Mouse (Mus musculus) forebrain, embryonic 13.5 days (tissue): ENCODE results near the gene Ngp. TPM values are rescaled to one million over a fixed set of nuclear protein-coding genes. Genes with fewer than 3 reads are reported as not detected.
"Not testable (repeated sequence)": the region's sequence is repeated elsewhere in the genome, so short reads cannot be mapped to it uniquely, and the experiment has no call there.

Experiments
- ATAC-seq: fragments of 200-750 bp; cut with Nextera tagmentation; 2 replicates; pipeline ENCODE4 v1.8.0; 2017
- H3K27ac ChIP-seq: fragments of 300-500 bp; sonication (generic); 2 replicates; pipeline ENCODE4 v1.5.1; 2015; ENCODE audit warnings: inconsistent platforms, mild to moderate bottlenecking, moderate library complexity
- H3K27me3 ChIP-seq: fragments of 300-500 bp; sonication (generic); 2 replicates; pipeline ENCODE4 v1.6.1; 2015; ENCODE audit warnings: mild to moderate bottlenecking, inconsistent platforms
- H3K36me3 ChIP-seq: fragments of 300-500 bp; sonication (generic); 2 replicates; pipeline ENCODE4 v1.6.1; 2015; ENCODE audit warnings: mild to moderate bottlenecking, inconsistent platforms; ENCODE audit not compliant: poor library complexity, severe bottlenecking
- H3K4me1 ChIP-seq: fragments of 300-500 bp; sonication (generic); 2 replicates; pipeline ENCODE4 v1.6.1; 2015; ENCODE audit warnings: inconsistent platforms
- H3K4me2 ChIP-seq: fragments of 300-500 bp; sonication (generic); 2 replicates; pipeline ENCODE4 v1.6.1; 2015; ENCODE audit warnings: inconsistent platforms, mild to moderate bottlenecking, moderate library complexity
- H3K4me3 ChIP-seq: fragments of 300-500 bp; sonication (generic); 2 replicates; pipeline ENCODE4 v1.5.1; 2015; ENCODE audit warnings: mild to moderate bottlenecking, inconsistent platforms
- H3K9ac ChIP-seq: fragments of 300-500 bp; sonication (generic); 2 replicates; pipeline ENCODE4 v1.6.1; 2015; ENCODE audit warnings: mild to moderate bottlenecking, inconsistent platforms
- H3K9me3 ChIP-seq: fragments of 300-500 bp; sonication (generic); replicated peaks from 2 replicates; pipeline ENCODE4 v1.6.1; 2016; ENCODE audit warnings: inconsistent platforms
- WGBS: fragments of 180-500 bp; shearing (Covaris S2); methylation state at CpG from one replicate; pipeline ENCODE4 v1.1.7; 2015; 5-methylcytosine and 5-hydroxymethylcytosine counted together
- polyA plus RNA-seq: library from polyadenylated mRNA; unstranded; fragments of >200 nt; fragmentation: Nextera tagmentation; extraction: Ambion mirVana; gene quantifications from 2 replicates; pipeline ENCODE4 v1.2.1, GENCODE M21; 2015

Gene Ngp
- polyA plus RNA-seq, 1 experiment from 2014 or later = 0.22 TPM

GRCm38 (mm10) chr9:110402731-110403130, 16.8 kb upstream of the Ngp start:
- Histone ChIP-seq H3K27ac (no peak overlapping the region), H3K4me3 (no peak overlapping the region), H3K9me3 (no peaks in the 10 kb centered on the region), H3K9ac (no peak overlapping the region), H3K27me3 (no peaks in the 10 kb centered on the region), H3K4me1 (peaks cover 9% of the 10 kb centered on the region), H3K36me3 (peaks cover 11% of the 10 kb centered on the region), H3K4me2 (no peak overlapping the region)
- 91% methylated on average over 2 of the region's 2 CpGs for WGBS
- no peak for ATAC-seq

- WGBS = 84% methylated on average over 4 of the region's 4 CpGs
- not testable (repeated sequence) for H3K4me1 ChIP-seq, ATAC-seq
Measured at GRCm38 (mm10) chr9:110403240-110403639, 16.3 kb upstream of the Ngp start.

GRCm38 (mm10) chr9:110407311-110408098, 12.0 kb upstream of the Ngp start:
- Histone ChIP-seq H3K9me3 (no peaks in the 10 kb centered on the region), H3K27ac (peak overlapping the region; percentile 63), H3K9ac (peak overlapping the region; percentile 90), H3K4me1 (peaks cover 18% of the 10 kb centered on the region), H3K27me3 (no peaks in the 10 kb centered on the region), H3K36me3 (peaks cover 3% of the 10 kb centered on the region; the same call in 1 of the 2 replicates), H3K4me3 (peak overlapping the region; percentile 78), H3K4me2 (peak overlapping the region; percentile 85)
- peak; percentile 60; the same call in 1 of the 2 replicates for ATAC-seq
- 2% methylated on average over 41 of the region's 41 CpGs for WGBS

More at GRCm38 (mm10) chr9:110403240-110403639, 16.3 kb upstream of the Ngp start:
- not testable (repeated sequence) for H3K4me3 ChIP-seq, H3K27me3 ChIP-seq, H3K36me3 ChIP-seq, H3K4me2 ChIP-seq, H3K27ac ChIP-seq, H3K9me3 ChIP-seq, H3K9ac ChIP-seq

GRCm38 (mm10) chr9:110408099-110408773, 11.3 kb upstream of the Ngp start, which contains the start of gene Ptpn23:
Gene Ptpn23 (minus strand): TSS chr9:110408213.
- Histone ChIP-seq H3K4me3 (peak within 1 kb of the TSS; percentile 78), H3K4me2 (peak within 1 kb of the TSS; percentile 85), H3K27me3 (no peaks in the 10 kb centered on the region), H3K9ac (peak within 1 kb of the TSS; percentile 90), H3K9me3 (no peaks in the 10 kb centered on the region), H3K4me1 (peaks cover 18% of the 10 kb centered on the region), H3K27ac (peak within 1 kb of the TSS; percentile 76), H3K36me3 (peaks cover 3% of the 10 kb centered on the region; the same call in 1 of the 2 replicates)
- WGBS = under 1% methylated on average over 39 of the region's 39 CpGs
- peak; percentile 95 for ATAC-seq

- Histone ChIP-seq H3K4me2 (no peak overlapping the region), H3K27ac (no peak overlapping the region), H3K36me3 (no peaks in the 10 kb centered on the region), H3K9me3 (no peaks in the 10 kb centered on the region), H3K9ac (no peak overlapping the region), H3K4me1 (peaks cover 18% of the 10 kb centered on the region), H3K27me3 (no peaks in the 10 kb centered on the region), H3K4me3 (no peak overlapping the region)
- WGBS = 41% methylated on average over 6 of the region's 6 CpGs
- ATAC-seq = no peak
Measured at GRCm38 (mm10) chr9:110410908-110411887, 8.3 kb upstream of the Ngp start.

GRCm38 (mm10) chr9:110412926-110413325, 6.6 kb upstream of the Ngp start:
- Histone ChIP-seq H3K27ac (no peak overlapping the region), H3K4me1 (peaks cover 8% of the 10 kb centered on the region; the same call in 1 of the 2 replicates), H3K9ac (no peak overlapping the region), H3K4me2 (no peak overlapping the region), H3K9me3 (no peaks in the 10 kb centered on the region), H3K27me3 (no peaks in the 10 kb centered on the region), H3K36me3 (no peaks in the 10 kb centered on the region), H3K4me3 (no peak overlapping the region)
- WGBS = 70% methylated on average over 6 of the region's 7 CpGs
- ATAC-seq = no peak

GRCm38 (mm10) chr9:110413785-110414184, 5.8 kb upstream of the Ngp start:
- no peak overlapping the region for H3K27ac ChIP-seq
- H3K4me1 ChIP-seq = peaks cover 5% of the 10 kb centered on the region; the same call in 1 of the 2 replicates
- no peak for ATAC-seq
- no peaks in the 10 kb centered on the region for H3K36me3 ChIP-seq
- H3K4me3 ChIP-seq = no peak overlapping the region
- H3K9me3 ChIP-seq = no peaks in the 10 kb centered on the region
- no peaks in the 10 kb centered on the region for H3K27me3 ChIP-seq
- WGBS = 54% methylated on average over 9 of the region's 9 CpGs
- no peak overlapping the region for H3K4me2 ChIP-seq
- H3K9ac ChIP-seq = no peak overlapping the region

GRCm38 (mm10) chr9:110431241-110431640, 11.7 kb downstream of the Ngp start:
- Histone ChIP-seq H3K4me1 (no peaks in the 10 kb centered on the region), H3K27ac (no peak overlapping the region), H3K36me3 (peaks cover 76% of the 10 kb centered on the region), H3K9me3 (no peaks in the 10 kb centered on the region), H3K4me3 (no peak overlapping the region), H3K27me3 (no peaks in the 10 kb centered on the region), H3K9ac (no peak overlapping the region), H3K4me2 (no peak overlapping the region)
- WGBS = 79% methylated on average over 8 of the region's 8 CpGs
- ATAC-seq = no peak

- WGBS = 91% methylated on average over 2 of the region's 2 CpGs
- Histone ChIP-seq H3K4me1 (no peaks in the 10 kb centered on the region), H3K36me3 (peaks cover 74% of the 10 kb centered on the region), H3K4me2 (no peak overlapping the region), H3K4me3 (no peak overlapping the region), H3K27ac (no peak overlapping the region), H3K9me3 (no peaks in the 10 kb centered on the region), H3K9ac (no peak overlapping the region), H3K27me3 (no peaks in the 10 kb centered on the region)
- ATAC-seq = no peak
Measured at GRCm38 (mm10) chr9:110433045-110433444, 13.5 kb downstream of the Ngp start.

- 96% methylated on average over 11 of the region's 11 CpGs for WGBS
- Histone ChIP-seq H3K4me2 (no peak overlapping the region), H3K4me3 (no peak overlapping the region), H3K36me3 (peaks cover 57% of the 10 kb centered on the region), H3K9ac (no peak overlapping the region), H3K4me1 (no peaks in the 10 kb centered on the region), H3K27ac (no peak overlapping the region), H3K9me3 (no peaks in the 10 kb centered on the region), H3K27me3 (no peaks in the 10 kb centered on the region)
- no peak for ATAC-seq
Measured at GRCm38 (mm10) chr9:110436041-110436440, 16.5 kb downstream of the Ngp start.

- no peaks in the 10 kb centered on the region for H3K4me1 ChIP-seq
- no peak overlapping the region for H3K9ac ChIP-seq
- H3K27ac ChIP-seq = no peak overlapping the region
- H3K4me2 ChIP-seq = no peak overlapping the region
- H3K4me3 ChIP-seq = no peak overlapping the region
- H3K36me3 ChIP-seq = peaks cover 44% of the 10 kb centered on the region
- H3K9me3 ChIP-seq = no peaks in the 10 kb centered on the region
- no peak for ATAC-seq
- H3K27me3 ChIP-seq = no peaks in the 10 kb centered on the region
- 53% methylated on average over 4 of the region's 5 CpGs for WGBS
Measured at GRCm38 (mm10) chr9:110440049-110440448, 20.5 kb downstream of the Ngp start.
